Mouse (Mus musculus) thymus, adult 2 months (tissue): ENCODE results near the gene Ptpn1.

Experiments
- CTCF ChIP-seq: fragments of 200-500 bp; IDR thresholded peaks from 2 replicates; pipeline ENCODE4 v1.5.1; 2012; ENCODE audit warnings: mild to moderate bottlenecking, control low read depth, low read length, moderate library complexity, borderline replicate concordance; ENCODE audit not compliant: control insufficient read depth, poor library complexity, insufficient read depth; ENCODE audit errors: extremely low read depth
- POLR2A ChIP-seq: fragments of 200-500 bp; IDR thresholded peaks from 2 replicates; pipeline ENCODE4 v1.6.1; 2012; ENCODE audit warnings: mild to moderate bottlenecking, low read length, control low read depth, moderate library complexity; ENCODE audit not compliant: control insufficient read depth, poor library complexity, insufficient read depth; ENCODE audit errors: extremely low read depth

DNA sequence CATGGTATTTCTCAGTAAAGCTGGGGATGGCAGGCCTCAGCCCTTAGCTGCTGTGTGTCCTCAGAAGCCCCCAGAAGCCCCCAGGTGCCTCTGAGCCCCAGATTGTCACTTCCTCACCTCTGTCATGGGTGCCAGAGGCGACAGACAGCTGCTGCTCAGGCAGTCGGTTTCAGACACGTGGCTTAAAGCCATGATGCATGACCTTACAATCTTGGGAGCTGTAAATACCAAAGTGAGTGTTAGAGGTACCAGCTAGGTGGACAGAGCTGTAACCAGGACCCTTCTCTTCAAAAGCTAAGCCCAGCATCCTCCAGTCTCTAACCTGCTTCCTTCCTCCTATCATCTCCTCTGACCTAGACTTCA, 21.7 kb upstream of the Ptpn1 start:
- TF ChIP-seq CTCF (no peak), POLR2A (no peak)
